Mouse (Mus musculus): ENCODE measurements around the gene Sh3rf1. TPM values are rescaled to one million over a fixed set of nuclear protein-coding genes. Genes with fewer than 3 reads are reported as not detected.

Gene Sh3rf1
- polyA plus RNA-seq, 2 experiments = 8.8 to 12.8 TPM

GRCm38 (mm10) chr8:61203035-61203826, 20.4 kb upstream of the Sh3rf1 start:
- no peak overlapping the region for H3K9ac ChIP-seq (ENCODE audit: low read depth, low read length, severe bottlenecking)
- no peaks in the 10 kb centered on the region for H3K36me3 ChIP-seq (ENCODE audit: control insufficient read depth, insufficient read depth, low read length)
- H3K9me3 ChIP-seq (ENCODE audit: control insufficient read depth, low read length) = no peaks in the 10 kb centered on the region
- no peak for DNase-seq (ENCODE audit: low spot score)
- H3K27ac ChIP-seq (replicated peaks; ENCODE audit: low read depth, low read length) = no peak overlapping the region
- no peak overlapping the region for H3K4me2 ChIP-seq (replicated peaks; ENCODE audit: low read depth, low read length, severe bottlenecking)
- H3K27me3 ChIP-seq (ENCODE audit: control insufficient read depth, insufficient read depth, low read length) = no peaks in the 10 kb centered on the region
- H3K4me1 ChIP-seq (ENCODE audit: control insufficient read depth, insufficient read depth, low read length) = no peaks in the 10 kb centered on the region
- H3K4me3 ChIP-seq (replicated peaks; ENCODE audit: low read length) = no peak overlapping the region
- no peak for TF ChIP-seq POLR2A (IDR thresholded peaks at IDR 0.05; ENCODE audit: borderline replicate concordance, extremely low read depth, insufficient read depth, insufficient read length)
- ATAC-seq (ENCODE audit: low FRiP score, low read depth) = no peak
- 70% methylated on average over 5 of the region's 5 CpGs for WGBS

GRCm38 (mm10) chr8:61206876-61207275, 16.8 kb upstream of the Sh3rf1 start:
- TF ChIP-seq POLR2A (IDR thresholded peaks at IDR 0.05; ENCODE audit: borderline replicate concordance, extremely low read depth, insufficient read depth, insufficient read length) = no peak
- Histone ChIP-seq H3K27me3 (ENCODE audit: control insufficient read depth, insufficient read depth, low read length) (no peaks in the 10 kb centered on the region), H3K4me2 (replicated peaks; ENCODE audit: low read depth, low read length, severe bottlenecking) (no peak overlapping the region), H3K27ac (replicated peaks; ENCODE audit: low read depth, low read length) (no peak overlapping the region), H3K9me3 (ENCODE audit: control insufficient read depth, low read length) (no peaks in the 10 kb centered on the region), H3K36me3 (ENCODE audit: control insufficient read depth, insufficient read depth, low read length) (no peaks in the 10 kb centered on the region), H3K4me3 (replicated peaks; ENCODE audit: low read length) (no peak overlapping the region), H3K9ac (ENCODE audit: low read depth, low read length, severe bottlenecking) (no peak overlapping the region), H3K4me1 (ENCODE audit: control insufficient read depth, insufficient read depth, low read length) (no peaks in the 10 kb centered on the region)
- no peak for DNase-seq (ENCODE audit: low spot score)
- ATAC-seq (ENCODE audit: low FRiP score, low read depth) = no peak
- 73% methylated on average over 2 of the region's 2 CpGs for WGBS

- TF ChIP-seq POLR2A (IDR thresholded peaks at IDR 0.05; ENCODE audit: borderline replicate concordance, extremely low read depth, insufficient read depth, insufficient read length) = no peak
Observed at GRCm38 (mm10) chr8:61207636-61208035, 16.0 kb upstream of the Sh3rf1 start.

DNA sequence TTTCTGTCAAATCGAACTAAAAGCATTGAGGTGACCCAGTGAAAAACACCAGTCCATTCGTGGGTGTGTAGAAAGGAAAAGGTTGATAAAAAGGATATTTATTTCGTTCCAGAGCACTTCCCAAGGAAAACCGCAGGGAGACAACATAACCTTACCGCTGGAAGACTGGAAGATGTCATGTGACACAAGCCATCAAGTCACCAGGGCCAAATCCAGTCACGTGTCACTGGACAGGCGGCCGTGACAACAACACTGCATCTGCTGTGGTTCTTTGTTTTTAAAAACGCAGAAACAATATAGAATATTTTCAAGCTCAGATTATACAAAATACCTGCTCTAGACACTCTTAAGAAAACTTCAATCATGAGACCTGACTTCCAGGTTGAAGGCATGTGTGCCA, 15.0 kb upstream of the Sh3rf1 start:
- ATAC-seq (ENCODE audit: low FRiP score, low read depth) (no peak), DNase-seq (ENCODE audit: low spot score) (no peak)
- Histone ChIP-seq H3K4me3 (replicated peaks; ENCODE audit: low read length) (no peak overlapping the region), H3K9me3 (ENCODE audit: control insufficient read depth, low read length) (no peaks in the 10 kb centered on the region), H3K36me3 (ENCODE audit: control insufficient read depth, insufficient read depth, low read length) (no peaks in the 10 kb centered on the region), H3K4me2 (replicated peaks; ENCODE audit: low read depth, low read length, severe bottlenecking) (no peak overlapping the region), H3K27ac (replicated peaks; ENCODE audit: low read depth, low read length) (no peak overlapping the region), H3K9ac (ENCODE audit: low read depth, low read length, severe bottlenecking) (no peak overlapping the region), H3K4me1 (ENCODE audit: control insufficient read depth, insufficient read depth, low read length) (no peaks in the 10 kb centered on the region), H3K27me3 (ENCODE audit: control insufficient read depth, insufficient read depth, low read length) (no peaks in the 10 kb centered on the region)
- TF ChIP-seq POLR2A (IDR thresholded peaks at IDR 0.05; ENCODE audit: borderline replicate concordance, extremely low read depth, insufficient read depth, insufficient read length) = no peak
- WGBS = 87% methylated on average over 9 of the region's 9 CpGs

More at GRCm38 (mm10) chr8:61207636-61208035, 16.0 kb upstream of the Sh3rf1 start:
- DNase-seq (ENCODE audit: low spot score) (no peak), ATAC-seq (ENCODE audit: low FRiP score, low read depth) (no peak)
- 83% methylated on average over 4 of the region's 4 CpGs for WGBS
- no peaks in the 10 kb centered on the region for H3K36me3 ChIP-seq (ENCODE audit: control insufficient read depth, insufficient read depth, low read length)
- no peak overlapping the region for H3K4me3 ChIP-seq (replicated peaks; ENCODE audit: low read length)
- H3K4me2 ChIP-seq (replicated peaks; ENCODE audit: low read depth, low read length, severe bottlenecking) = no peak overlapping the region
- no peak overlapping the region for H3K9ac ChIP-seq (ENCODE audit: low read depth, low read length, severe bottlenecking)
- H3K27me3 ChIP-seq (ENCODE audit: control insufficient read depth, insufficient read depth, low read length) = no peaks in the 10 kb centered on the region
- H3K27ac ChIP-seq (replicated peaks; ENCODE audit: low read depth, low read length) = no peak overlapping the region
- no peaks in the 10 kb centered on the region for H3K9me3 ChIP-seq (ENCODE audit: control insufficient read depth, low read length)
- H3K4me1 ChIP-seq (ENCODE audit: control insufficient read depth, insufficient read depth, low read length) = no peaks in the 10 kb centered on the region

DNA sequence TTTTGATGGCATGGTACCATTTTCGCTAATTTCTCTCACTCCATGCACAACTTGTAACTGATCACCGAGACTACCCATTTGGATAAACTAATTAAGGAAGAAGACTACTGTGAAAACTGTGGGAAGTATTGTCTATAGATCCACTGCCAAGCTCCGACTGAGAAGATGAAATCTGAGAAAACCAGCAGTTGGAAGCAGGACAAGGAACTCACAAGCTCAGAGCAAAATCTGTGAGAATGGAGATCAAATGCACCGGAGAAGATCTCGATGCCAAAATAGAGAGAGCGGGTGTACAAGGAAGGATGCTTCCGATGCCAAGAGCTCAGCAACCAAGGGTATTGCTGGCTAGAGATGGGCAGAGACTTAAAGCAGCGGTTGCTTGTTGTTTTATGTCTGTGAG, 12.8 kb upstream of the Sh3rf1 start:
- Histone ChIP-seq H3K9ac (ENCODE audit: low read depth, low read length, severe bottlenecking) (no peak overlapping the region), H3K4me3 (replicated peaks; ENCODE audit: low read length) (no peak overlapping the region), H3K27me3 (ENCODE audit: control insufficient read depth, insufficient read depth, low read length) (no peaks in the 10 kb centered on the region), H3K4me2 (replicated peaks; ENCODE audit: low read depth, low read length, severe bottlenecking) (no peak overlapping the region), H3K4me1 (ENCODE audit: control insufficient read depth, insufficient read depth, low read length) (peaks cover 4% of the 10 kb centered on the region; the same call in 1 of the 2 replicates), H3K9me3 (ENCODE audit: control insufficient read depth, low read length) (no peaks in the 10 kb centered on the region), H3K36me3 (ENCODE audit: control insufficient read depth, insufficient read depth, low read length) (no peaks in the 10 kb centered on the region), H3K27ac (replicated peaks; ENCODE audit: low read depth, low read length) (no peak overlapping the region)
- TF ChIP-seq POLR2A (IDR thresholded peaks at IDR 0.05; ENCODE audit: borderline replicate concordance, extremely low read depth, insufficient read depth, insufficient read length) = no peak
- DNase-seq (ENCODE audit: low spot score) = no peak
- no peak for ATAC-seq (ENCODE audit: low FRiP score, low read depth)
- WGBS = 88% methylated on average over 8 of the region's 8 CpGs

All from limb, embryonic 14.5 days (tissue).